Mouse (Mus musculus) heart, adult 8-10 months (tissue): Measurements from ENCODE around the gene Sucla2. TPM values are rescaled to one million over a fixed set of nuclear protein-coding genes. Genes with fewer than 3 reads are reported as not detected.
"Not testable (repeated sequence)": the region's sequence is repeated elsewhere in the genome, so short reads cannot be mapped to it uniquely, and the experiment has no call there.

Source experiments
- DNase-seq: peaks from one replicate; pipeline ENCODE4 v3.0.0; 2022; ENCODE audit warnings: low spot score
- total RNA-seq, 4 experiments: library from RNA; stranded (reverse); gene quantifications; 2 replicates each; pipeline ENCODE4 v1.2.4; 2022

Gene Sucla2
- total RNA-seq, 4 experiments from 2014 or later, result 674 to 810 (median 734) TPM

DNA sequence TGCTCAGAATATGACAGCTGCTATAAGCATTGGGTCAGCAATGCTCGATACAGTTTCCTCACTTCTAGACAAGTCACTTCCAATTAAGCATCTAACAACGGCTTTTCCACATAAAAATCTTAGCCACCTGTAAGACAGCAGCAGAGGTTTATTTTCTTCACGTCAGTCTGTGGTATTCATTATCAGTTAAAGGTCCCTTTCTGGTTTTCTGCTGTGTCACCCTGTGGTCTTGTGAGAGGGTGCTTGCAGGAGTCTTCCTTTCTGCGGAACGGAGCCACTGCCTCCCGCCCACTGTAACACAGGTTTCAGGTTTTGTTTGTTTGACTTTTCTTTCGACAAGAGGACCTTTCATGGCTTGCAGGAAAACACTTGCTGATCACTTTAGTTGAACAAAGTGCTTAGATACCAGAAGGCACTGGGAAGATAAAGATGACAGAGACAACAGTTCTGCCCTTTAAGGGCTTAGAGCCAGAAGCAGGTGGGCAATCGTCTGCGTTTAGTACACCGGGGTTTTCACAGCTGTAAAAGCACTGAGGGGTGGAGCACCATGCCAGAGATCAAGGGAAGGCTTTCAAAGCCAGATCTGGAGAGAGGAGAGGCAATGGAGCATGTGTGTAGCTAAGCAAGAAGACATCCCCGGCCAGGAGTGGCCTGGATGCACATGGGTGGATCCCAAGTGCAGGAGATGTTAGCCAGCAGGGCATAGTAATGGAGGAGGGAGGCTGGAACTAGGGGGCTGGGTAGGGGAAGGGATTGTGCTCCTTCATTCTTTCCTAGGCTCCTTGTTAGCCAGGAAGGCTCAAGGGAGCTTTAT lies 83.8 kb downstream of the Sucla2 start:
- DNase-seq, result no peak

DNA sequence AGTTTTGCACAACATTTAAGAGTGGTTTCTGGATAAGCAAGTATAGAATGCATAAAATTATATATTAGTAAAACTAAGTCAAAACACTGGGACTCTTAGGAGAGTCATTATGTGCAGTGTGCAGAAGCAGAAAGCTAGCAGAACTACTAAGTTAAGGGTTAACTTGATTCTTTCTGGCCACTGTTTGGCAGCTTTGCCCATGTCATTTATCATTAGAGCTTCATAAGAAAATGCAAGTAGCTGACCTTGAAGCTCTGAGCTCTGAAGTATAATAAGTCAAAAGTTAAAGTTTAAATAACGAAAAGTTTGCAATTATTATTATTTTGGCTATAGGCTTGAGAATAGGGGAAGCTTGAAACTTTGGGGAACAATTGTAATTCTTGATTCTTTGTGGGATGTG lies 89.8 kb downstream of the Sucla2 start:
- DNase-seq, result not testable (repeated sequence)

DNA sequence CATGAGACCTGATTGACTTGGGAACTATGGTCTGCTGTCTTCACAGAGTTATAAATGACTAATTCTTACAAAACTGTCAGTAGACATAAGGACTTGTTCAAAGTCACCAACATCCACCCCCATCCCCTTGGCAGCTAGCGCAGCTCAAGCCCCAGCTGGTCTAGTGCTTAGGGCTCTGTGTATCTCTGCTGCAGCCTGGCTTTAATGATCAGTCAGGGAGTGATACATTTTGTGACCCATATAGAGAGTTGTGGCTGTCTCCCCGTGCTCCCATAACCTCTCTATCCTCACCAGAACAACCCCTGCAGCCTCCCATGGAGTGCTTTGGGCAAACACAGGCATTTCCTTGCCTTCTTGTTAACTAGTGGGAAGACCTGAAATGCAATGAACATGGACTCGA lies 95.8 kb downstream of the Sucla2 start:
- no peak for DNase-seq

DNA sequence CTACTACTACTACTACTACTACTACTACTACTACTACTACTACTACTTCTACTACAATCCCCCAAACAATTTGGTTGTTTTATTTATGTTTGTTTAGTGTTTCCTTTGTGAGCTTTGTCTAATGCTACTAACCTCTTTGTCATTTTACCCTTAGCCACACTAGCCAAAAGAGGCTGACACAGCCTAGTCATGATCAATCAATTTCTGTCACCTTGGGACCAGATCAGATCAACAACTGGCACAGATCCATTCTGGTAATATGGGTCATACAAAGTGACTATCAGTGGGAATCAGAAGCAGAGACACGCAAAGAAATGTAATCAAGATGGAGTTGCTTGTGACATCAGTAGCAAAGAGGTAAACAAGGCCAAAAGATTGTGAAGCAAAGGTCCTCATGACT lies 97.9 kb downstream of the Sucla2 start:
- no peak for DNase-seq

DNA sequence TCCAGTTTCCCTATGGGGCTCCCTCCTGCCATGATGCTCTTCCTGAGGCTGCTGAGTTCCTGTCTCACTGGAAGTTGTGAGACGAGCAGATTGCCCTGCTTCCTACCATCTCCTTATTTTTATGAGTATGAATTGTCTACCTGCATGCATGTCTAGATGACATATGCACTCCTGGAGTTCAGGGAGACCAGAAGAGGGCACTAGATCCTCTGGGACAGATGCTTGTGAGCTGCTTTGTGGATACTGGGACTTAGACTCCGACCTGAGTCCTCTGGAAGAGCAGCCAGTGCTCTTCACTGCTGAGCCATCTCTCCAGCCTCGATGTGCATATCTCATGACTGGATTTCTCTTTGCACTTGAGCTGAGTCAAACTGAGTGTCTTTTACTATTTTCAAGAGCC lies 100.3 kb downstream of the Sucla2 start:
- no peak for DNase-seq

DNA sequence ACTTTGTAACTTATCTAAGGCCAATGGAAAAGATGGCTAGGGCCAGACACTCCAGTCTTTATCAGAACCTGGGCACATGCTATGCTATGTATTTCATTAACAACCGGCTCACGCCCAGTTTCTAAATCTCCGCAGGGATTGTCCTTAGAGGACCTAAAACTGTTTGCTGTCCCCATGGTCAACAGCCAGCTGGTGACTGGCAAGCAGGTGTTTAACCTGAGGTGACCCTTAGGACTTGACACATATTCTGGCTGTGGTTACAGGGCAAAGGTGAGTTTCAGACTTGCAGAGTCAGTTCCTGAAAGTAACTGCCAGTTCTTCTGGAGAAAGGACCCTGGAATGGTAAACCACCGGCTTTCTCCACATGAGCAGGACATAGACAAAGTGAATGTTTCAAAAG lies 106.4 kb downstream of the Sucla2 start:
- DNase-seq, result peak; percentile 68

DNA sequence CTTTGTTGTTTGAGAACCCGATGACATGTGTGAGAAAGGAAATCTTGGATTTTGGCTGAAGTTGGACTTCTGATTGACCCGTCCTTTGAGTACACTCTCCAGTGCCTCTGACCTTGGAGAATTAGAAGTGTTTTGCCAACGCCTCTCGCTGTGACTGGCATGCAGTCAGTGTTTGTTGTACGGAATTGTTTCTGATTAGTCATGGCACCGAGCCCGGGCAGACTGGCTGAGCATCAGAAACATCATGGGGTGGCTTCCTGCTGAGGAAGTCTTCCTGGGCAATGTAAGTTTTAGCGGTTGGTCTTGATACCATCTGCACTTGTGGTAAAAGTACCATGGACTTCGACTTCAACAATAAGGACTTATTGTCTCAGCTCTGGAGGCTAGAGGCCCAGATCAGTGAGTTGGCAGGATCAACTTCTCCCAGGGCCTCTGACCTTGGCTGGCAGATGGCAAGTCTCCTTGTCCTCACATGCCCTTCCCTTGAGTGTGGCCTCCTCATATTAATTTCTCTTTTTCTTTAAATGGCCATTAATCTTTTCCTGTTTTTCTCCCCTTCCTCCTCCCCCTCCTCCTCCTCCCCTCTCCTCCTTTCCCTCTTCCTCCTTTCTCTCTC lies 107.6 kb downstream of the Sucla2 start:
- DNase-seq, result peak; percentile 71

DNA sequence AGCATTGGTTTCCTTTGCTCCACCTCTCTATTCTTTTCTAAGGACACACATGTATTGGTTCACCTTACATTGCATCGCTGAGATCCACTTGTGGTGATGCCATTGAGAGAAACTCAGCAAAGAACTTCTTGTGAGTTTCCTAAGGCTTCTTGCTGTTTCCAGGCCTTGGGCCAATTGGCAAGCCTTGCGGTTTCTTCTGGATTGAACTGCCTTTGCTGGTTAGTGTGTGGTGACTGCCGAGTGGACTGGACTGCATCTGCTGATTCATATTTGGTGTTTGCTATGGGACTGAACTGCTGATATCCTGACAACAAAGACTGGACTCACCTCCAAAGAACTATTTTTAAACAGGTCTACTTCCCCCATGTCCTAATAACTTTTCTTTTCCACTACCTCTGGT lies 109.2 kb downstream of the Sucla2 start:
- DNase-seq, result no peak

DNA sequence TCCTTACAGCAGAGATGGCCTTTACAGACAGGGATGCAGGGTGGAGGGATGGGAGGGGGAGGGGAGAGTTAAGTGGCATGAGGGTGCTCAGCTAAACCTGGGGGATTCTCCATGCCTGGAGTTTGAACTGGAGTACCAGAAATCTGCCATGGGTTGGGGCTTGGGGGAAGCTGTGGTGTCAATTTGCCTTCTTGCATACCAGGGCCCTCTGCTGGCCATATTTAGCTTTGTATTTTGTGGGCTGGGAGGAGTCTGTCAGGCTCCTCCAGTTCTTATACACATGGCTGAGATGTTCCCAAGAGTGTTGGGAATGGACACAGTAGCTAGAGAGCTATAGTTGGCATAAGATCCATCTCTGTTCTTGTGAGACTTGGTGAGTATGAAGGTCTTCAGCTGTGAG lies 112.3 kb downstream of the Sucla2 start:
- no peak for DNase-seq

Other genes starting within 250 kb of the Sucla2 start
- 10 to 100 TPM; 18.1 to 19.5 (median 18.5) TPM for gene Rb1, start 199.5 kb upstream of the Sucla2 start, total RNA-seq
- gene Itm2b, start 140.0 kb upstream of the Sucla2 start, total RNA-seq, result 100 to 1,000 TPM; 747 to 855 (median 798) TPM
- 10 to 100 TPM; 19.8 to 23.7 (median 21.3) TPM for gene Med4, start 15.3 kb upstream of the Sucla2 start, total RNA-seq
- gene Nudt15, start 22.9 kb downstream of the Sucla2 start, total RNA-seq, result 10 to 100 TPM in 1 of 4 experiments, 1 to 10 TPM in 3; 7.4 to 10.5 (median 8.8) TPM
- gene Gm21750, start 135.9 kb downstream of the Sucla2 start, total RNA-seq, result not detected